Mouse (Mus musculus) intestine, embryonic 14.5 days (tissue): ENCODE results near the gene Ndufaf8. TPM values are rescaled to one million over a fixed set of nuclear protein-coding genes. Genes with fewer than 3 reads are reported as not detected.

ENCODE experiments used
- ATAC-seq: fragments of 200-750 bp; cut with Nextera tagmentation; replicated peaks from 2 replicates; pipeline ENCODE4 v1.8.0; 2017; ENCODE audit warnings: low read depth, moderate number of reproducible peaks, moderate TSS enrichment, moderate library complexity; ENCODE audit not compliant: low FRiP score, low TSS enrichment
- DNase-seq: peaks from one replicate; pipeline ENCODE4 v3.0.0-alpha.2; 2018; ENCODE audit warnings: low spot score
- H3K27ac ChIP-seq: fragments of 300-500 bp; sonication (generic); 2 replicates; pipeline ENCODE4 v1.5.1; 2014; ENCODE audit warnings: low read depth, mild to moderate bottlenecking, control low read depth
- H3K27me3 ChIP-seq: fragments of 300-500 bp; sonication (generic); replicated peaks from 2 replicates; pipeline ENCODE4 v1.6.1; 2014; ENCODE audit warnings: low read length, control low read depth; ENCODE audit not compliant: control insufficient read depth, insufficient read depth
- H3K36me3 ChIP-seq: fragments of 300-500 bp; sonication (generic); 2 replicates; pipeline ENCODE4 v1.6.1; 2014; ENCODE audit warnings: low read length, control low read depth; ENCODE audit not compliant: control insufficient read depth, insufficient read depth
- H3K4me1 ChIP-seq: fragments of 300-500 bp; sonication (generic); replicated peaks from 2 replicates; pipeline ENCODE4 v1.6.1; 2014; ENCODE audit warnings: low read length, control low read depth, mixed read lengths; ENCODE audit not compliant: control insufficient read depth, insufficient read depth
- H3K4me2 ChIP-seq: fragments of 300-500 bp; sonication (generic); 2 replicates; pipeline ENCODE4 v1.6.1; 2014; ENCODE audit warnings: low read length
- H3K4me3 ChIP-seq: fragments of 300-500 bp; sonication (generic); 2 replicates; pipeline ENCODE4 v1.5.1; 2014; ENCODE audit warnings: low read depth, low read length, control low read depth, mixed read lengths
- H3K9ac ChIP-seq: fragments of 300-500 bp; sonication (generic); 2 replicates; pipeline ENCODE4 v1.6.1; 2014; ENCODE audit warnings: mild to moderate bottlenecking, low read length
- H3K9me3 ChIP-seq: fragments of 300-500 bp; sonication (generic); 2 replicates; pipeline ENCODE4 v1.6.1; 2016; ENCODE audit warnings: low read length, control low read depth; ENCODE audit not compliant: control insufficient read depth
- WGBS: fragments of 180-500 bp; shearing (Covaris S2); extraction: QIAGEN DNeasy Blood & Tissue Kit; methylation state at CpG from one replicate; pipeline ENCODE4 v1.1.7; 2014; 5-methylcytosine and 5-hydroxymethylcytosine counted together
- polyA plus RNA-seq: library from polyadenylated mRNA; unstranded; fragments of >200 nt; fragmentation: Nextera tagmentation; extraction: Ambion mirVana; gene quantifications from 2 replicates; pipeline ENCODE4 v1.2.1, GENCODE M21; 2014

Ndufaf8 gene
- polyA plus RNA-seq, 1 experiment from 2014 or later: 106 TPM

DNA sequence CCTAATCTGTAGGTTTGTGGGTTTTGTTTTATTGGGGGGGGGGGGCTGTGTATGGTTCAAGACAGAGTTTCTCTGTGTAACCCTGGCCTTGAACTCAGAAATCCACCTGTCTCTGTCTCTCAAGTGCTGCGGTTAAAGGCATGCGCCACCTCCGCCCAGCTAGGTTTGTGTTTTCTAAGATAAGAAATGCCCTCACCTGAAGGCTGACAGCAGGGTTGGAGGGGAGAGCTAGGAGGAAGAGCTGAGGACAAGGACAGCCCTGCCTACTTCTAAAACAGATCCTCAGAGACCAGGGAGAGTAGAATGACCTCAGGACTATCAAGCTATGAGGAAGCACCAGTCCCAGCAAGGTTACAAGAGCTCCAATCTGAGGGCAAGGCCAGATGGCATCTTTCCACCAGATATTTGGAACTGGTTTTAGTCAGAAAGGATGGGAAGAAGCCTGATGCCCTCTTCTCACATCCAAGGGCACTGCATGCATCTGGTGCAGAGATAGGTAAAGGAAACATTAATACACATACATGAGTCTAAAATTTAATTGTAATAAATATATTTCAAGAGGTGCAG, 4.8 kb downstream of the Ndufaf8 start:
- H3K4me2 ChIP-seq: no peak overlapping the region
- no peaks in the 10 kb centered on the region for H3K9me3 ChIP-seq
- no peaks in the 10 kb centered on the region for H3K27me3 ChIP-seq
- WGBS: 79% methylated on average over 3 of the region's 3 CpGs
- H3K4me3 ChIP-seq: no peak overlapping the region
- H3K4me1 ChIP-seq: peaks cover 6% of the 10 kb centered on the region; the same call in 1 of the 2 replicates
- ATAC-seq (no peak), DNase-seq (no peak)
- H3K9ac ChIP-seq: no peak overlapping the region
- H3K36me3 ChIP-seq: peaks cover 49% of the 10 kb centered on the region
- H3K27ac ChIP-seq: no peak overlapping the region

DNA sequence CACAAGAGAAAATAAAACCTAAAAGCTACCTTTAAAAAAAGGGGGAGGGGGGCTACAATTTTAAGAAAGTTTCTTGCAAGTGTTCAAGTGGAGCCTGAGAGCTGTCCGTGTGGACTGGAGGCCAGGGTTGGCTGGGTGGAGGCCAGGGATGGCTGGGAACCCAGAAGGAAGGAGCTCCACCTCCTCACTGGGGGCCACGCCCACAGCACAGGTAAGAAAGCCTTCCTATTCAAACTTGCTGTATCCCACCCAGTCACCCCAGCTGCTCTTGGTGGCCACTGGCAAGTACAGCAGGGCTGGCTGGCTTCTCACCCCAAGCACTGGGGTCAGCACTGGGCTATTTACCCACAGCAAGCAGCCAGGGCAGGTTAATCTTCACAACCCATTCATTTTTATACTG, 8.3 kb downstream of the Ndufaf8 start:
- ATAC-seq (no peak), DNase-seq (no peak)
- no peaks in the 10 kb centered on the region for H3K27me3 ChIP-seq
- H3K4me1 ChIP-seq: no peaks in the 10 kb centered on the region
- H3K4me2 ChIP-seq: no peak overlapping the region
- H3K4me3 ChIP-seq: no peak overlapping the region
- no peak overlapping the region for H3K9ac ChIP-seq
- no peaks in the 10 kb centered on the region for H3K9me3 ChIP-seq
- no peak overlapping the region for H3K27ac ChIP-seq
- 71% methylated on average over 2 of the region's 2 CpGs for WGBS
- H3K36me3 ChIP-seq: peaks cover 50% of the 10 kb centered on the region

DNA sequence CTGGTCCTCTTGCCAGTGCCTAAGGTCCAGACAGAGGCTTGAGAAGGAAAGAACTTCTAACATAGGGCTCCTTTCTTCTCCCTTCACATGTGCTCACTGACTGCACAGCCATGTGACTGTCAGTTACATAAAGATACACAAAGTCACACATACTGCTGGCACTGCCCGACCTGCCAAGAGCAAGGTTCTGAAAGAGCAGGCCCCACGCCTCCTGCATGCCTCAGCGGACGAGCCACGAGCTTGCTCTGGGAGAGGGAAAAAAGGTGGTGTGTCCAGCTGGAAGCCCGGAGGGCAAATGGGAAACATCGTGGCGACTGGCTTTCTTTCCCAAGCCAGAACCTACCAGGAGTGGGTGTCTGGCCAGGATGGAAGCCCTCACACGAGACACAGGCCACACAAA, 9.1 kb downstream of the Ndufaf8 start:
- no peaks in the 10 kb centered on the region for H3K27me3 ChIP-seq

DNA sequence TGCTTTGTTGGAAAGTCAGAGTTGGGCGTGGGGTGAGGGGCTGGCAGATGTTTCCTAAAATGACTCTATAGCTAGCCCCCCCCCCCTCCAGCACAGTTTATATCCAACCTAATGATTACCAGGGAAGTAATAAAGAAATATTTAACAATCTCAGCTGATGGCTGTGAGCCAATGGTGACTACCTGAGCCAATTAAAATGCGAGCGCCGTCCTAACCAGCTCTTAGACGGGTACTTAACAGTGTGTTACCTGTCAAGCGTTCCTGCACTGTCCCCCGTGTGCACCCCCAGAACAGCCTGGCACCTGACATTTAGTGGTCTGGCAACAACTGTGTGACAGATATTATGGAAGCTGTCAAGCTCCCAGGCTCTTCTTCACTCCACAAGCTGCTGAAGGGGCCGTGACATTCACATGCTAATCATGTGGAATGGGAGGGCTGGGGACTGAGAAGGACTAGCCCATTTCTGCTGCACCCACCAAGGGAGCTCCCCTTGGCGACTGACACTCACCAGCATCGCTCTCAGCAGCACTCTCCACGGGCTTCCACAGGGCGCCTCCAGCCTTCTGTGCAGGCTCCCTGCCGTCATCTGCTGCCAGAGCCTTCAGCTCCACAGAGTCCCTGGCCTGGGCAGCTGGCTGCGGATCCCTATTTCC, 11.0 kb downstream of the Ndufaf8 start:
- Histone ChIP-seq H3K36me3 (peaks cover 48% of the 10 kb centered on the region), H3K4me1 (no peaks in the 10 kb centered on the region), H3K4me2 (no peak overlapping the region), H3K9ac (no peak overlapping the region), H3K27ac (no peak overlapping the region), H3K9me3 (no peaks in the 10 kb centered on the region), H3K4me3 (no peak overlapping the region), H3K27me3 (no peaks in the 10 kb centered on the region)
- ATAC-seq (no peak), DNase-seq (no peak)
- 74% methylated on average over 14 of the region's 14 CpGs for WGBS

More for the DNA sequence above, 9.1 kb downstream of the Ndufaf8 start:
- WGBS: 85% methylated on average over 9 of the region's 9 CpGs
- Histone ChIP-seq H3K9me3 (no peaks in the 10 kb centered on the region), H3K4me2 (no peak overlapping the region), H3K9ac (no peak overlapping the region), H3K27ac (no peak overlapping the region), H3K36me3 (peaks cover 55% of the 10 kb centered on the region), H3K4me1 (no peaks in the 10 kb centered on the region), H3K4me3 (no peak overlapping the region)
- DNase-seq (no peak), ATAC-seq (no peak)

DNA sequence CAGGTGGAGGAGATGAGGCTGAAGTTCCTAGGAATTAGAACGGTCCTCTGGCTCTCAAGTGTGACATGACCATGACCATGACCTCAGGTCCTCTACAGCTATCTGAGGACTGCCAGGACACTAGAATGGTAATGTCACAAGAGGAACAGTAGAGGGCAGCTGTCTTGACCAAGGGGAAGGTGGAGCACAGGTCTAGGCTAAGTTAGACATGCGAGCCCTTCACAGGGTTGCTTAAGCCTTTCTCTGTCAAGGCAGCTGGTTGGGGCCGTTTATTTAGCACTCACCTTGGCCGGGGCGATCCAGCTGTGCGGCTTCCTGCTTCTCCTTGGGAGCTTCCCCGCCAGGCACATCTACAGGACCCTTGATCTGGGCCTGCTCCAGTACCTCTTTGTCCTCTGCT, 11.8 kb downstream of the Ndufaf8 start:
- Histone ChIP-seq H3K36me3 (peaks cover 42% of the 10 kb centered on the region), H3K27ac (no peak overlapping the region), H3K9ac (no peak overlapping the region), H3K4me1 (no peaks in the 10 kb centered on the region), H3K4me3 (no peak overlapping the region), H3K4me2 (no peak overlapping the region), H3K27me3 (no peaks in the 10 kb centered on the region), H3K9me3 (no peaks in the 10 kb centered on the region)
- no peak for DNase-seq
- WGBS: 66% methylated on average over 7 of the region's 7 CpGs
- no peak for ATAC-seq

DNA sequence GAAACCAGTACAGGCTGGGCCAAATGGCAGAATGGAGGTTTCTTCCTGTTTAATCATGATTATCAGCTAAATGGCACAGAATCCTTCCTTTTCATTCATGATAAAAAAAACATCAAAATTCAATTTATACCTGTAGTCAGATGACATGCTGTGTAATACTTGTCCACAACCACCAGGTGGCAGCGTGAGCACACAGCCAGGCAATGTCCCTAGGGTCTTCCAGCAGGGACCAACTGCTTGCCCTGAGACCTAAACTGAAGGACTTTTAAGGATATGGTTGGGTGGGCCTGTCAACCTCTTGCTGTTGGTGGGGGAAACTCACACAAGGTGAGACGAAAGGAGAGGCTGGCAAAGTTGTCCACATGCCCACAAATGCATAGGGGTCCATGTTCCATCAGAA, 12.3 kb downstream of the Ndufaf8 start:
- peak; percentile 85 for DNase-seq
- no peak overlapping the region for H3K4me2 ChIP-seq
- H3K36me3 ChIP-seq: peaks cover 40% of the 10 kb centered on the region
- ATAC-seq: 0 out of 2 replicates have a peak, but pooled peaks have one; percentile 32
- no peaks in the 10 kb centered on the region for H3K9me3 ChIP-seq
- H3K27ac ChIP-seq: no peak overlapping the region
- no peaks in the 10 kb centered on the region for H3K4me1 ChIP-seq
- H3K9ac ChIP-seq: no peak overlapping the region
- H3K4me3 ChIP-seq: no peak overlapping the region
- WGBS: 9% methylated on average over 2 of the region's 2 CpGs
- no peaks in the 10 kb centered on the region for H3K27me3 ChIP-seq

DNA sequence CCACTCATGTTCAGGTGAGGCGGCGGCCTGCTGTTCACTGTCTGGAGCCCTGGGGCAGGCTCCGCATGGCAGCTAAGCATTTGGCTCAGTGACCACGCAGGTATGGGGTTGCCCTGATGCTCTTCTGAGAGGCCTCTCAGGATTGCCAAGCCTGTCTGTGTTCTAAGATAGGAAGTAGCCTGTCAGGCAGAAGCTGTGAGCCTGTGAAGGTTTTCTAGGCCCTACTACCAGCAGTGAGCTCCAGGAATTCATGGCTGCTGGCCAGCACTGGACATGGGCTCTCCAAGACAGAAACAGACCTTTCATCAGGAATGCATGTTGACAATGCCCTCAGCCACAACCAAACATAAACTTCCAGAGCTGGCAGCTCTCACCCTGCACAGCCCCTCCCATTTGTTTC, 13.4 kb downstream of the Ndufaf8 start:
- WGBS: 85% methylated on average over 4 of the region's 4 CpGs
- no peak overlapping the region for H3K4me2 ChIP-seq
- no peaks in the 10 kb centered on the region for H3K27me3 ChIP-seq
- H3K9me3 ChIP-seq: no peaks in the 10 kb centered on the region
- no peaks in the 10 kb centered on the region for H3K4me1 ChIP-seq
- no peak for DNase-seq
- H3K27ac ChIP-seq: no peak overlapping the region
- peaks cover 42% of the 10 kb centered on the region for H3K36me3 ChIP-seq
- H3K9ac ChIP-seq: no peak overlapping the region
- no peak for ATAC-seq
- no peak overlapping the region for H3K4me3 ChIP-seq

DNA sequence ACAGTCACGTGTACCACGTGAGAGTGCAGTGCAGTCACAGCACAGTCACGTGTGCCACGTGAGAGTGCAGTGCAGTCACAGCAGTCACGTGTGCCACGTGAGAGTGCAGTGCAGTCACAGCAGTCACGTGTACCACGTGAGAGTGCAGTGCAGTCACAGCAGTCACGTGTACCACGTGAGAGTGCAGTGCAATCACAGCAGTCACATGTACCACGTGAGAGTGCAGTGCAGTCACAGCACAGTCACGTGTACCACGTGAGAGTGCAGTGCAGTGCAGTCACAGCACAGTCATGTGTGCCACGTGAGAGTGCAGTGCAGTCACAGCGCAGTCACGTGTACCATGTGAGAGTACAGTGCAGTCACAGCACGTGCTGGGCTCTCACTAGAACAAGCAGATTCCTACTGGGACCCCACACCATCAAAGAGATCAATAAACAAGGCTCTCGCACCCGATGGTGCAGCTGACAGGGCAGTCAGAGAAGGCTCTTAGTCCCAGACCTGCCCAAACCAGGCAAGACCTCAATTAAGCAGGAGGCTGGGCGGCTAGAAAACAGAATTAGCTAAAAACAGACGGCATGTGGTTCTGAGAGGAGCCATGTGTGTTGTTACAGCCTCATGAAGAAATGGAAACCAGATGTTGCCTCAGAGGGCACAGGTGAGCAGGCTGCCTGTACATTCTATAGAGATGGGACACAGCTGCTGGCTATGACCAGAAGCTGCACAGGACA, 15.9 kb downstream of the Ndufaf8 start:
- peaks cover 45% of the 10 kb centered on the region for H3K36me3 ChIP-seq
- no peak overlapping the region for H3K4me3 ChIP-seq
- WGBS: 89% methylated on average over 21 of the region's 21 CpGs
- ATAC-seq: no peak
- no peaks in the 10 kb centered on the region for H3K27me3 ChIP-seq
- no peaks in the 10 kb centered on the region for H3K4me1 ChIP-seq
- DNase-seq: no peak
- H3K27ac ChIP-seq: no peak overlapping the region
- no peak overlapping the region for H3K4me2 ChIP-seq
- H3K9me3 ChIP-seq: no peaks in the 10 kb centered on the region
- no peak overlapping the region for H3K9ac ChIP-seq
